Comparison of ENCODE assay signal across 10 mouse cellular contexts in genomic region chr11:107859288-107859687, GRCm38 (mm10). TPM values are rescaled to one million over a fixed set of nuclear protein-coding genes. Genes with fewer than 3 reads are reported as not detected.
DNase-seq lines count a peak whose midpoint lies in the region; ATAC-seq lines count a peak whose summit lies in the region.
"Had no signal": no experiment of that assay in that cellular context is flagged by ENCODE, and none has a peak within 500 bp of the region (broad histone marks: within the 10 kb centered on the region; RNA-seq: fewer than 3 reads in every experiment).

No protein-coding gene starts in this region.

- H3K9me3 ChIP-seq in heart, embryonic 11.5 days (replicated peaks; ENCODE audit: control insufficient read depth, low read length): no peaks in the 10 kb centered on the region

- H3K4me3 ChIP-seq in heart, embryonic 11.5 days (ENCODE audit: low read depth, low read length): no peak overlapping the region
- H3K4me3 ChIP-seq: erythroblast, embryonic 14.5 days had no signal

- H3K27ac ChIP-seq in heart, embryonic 11.5 days (ENCODE audit: low read depth, low read length): no peak overlapping the region
- H3K27ac ChIP-seq: macrophage had no signal

- H3K4me1 ChIP-seq in heart, embryonic 11.5 days (ENCODE audit: control insufficient read depth, insufficient read depth, low read length): no peaks in the 10 kb centered on the region

- 19% methylated on average over 7 of the region's 7 CpGs for WGBS in heart, embryonic 11.5 days (ENCODE audit: insufficient replicate concordance)

- no peak for ATAC-seq in heart, embryonic 11.5 days (replicated peaks; ENCODE audit: insufficient number of reproducible peaks, low FRiP score, low TSS enrichment)

- no peaks in the 10 kb centered on the region for H3K36me3 ChIP-seq in heart, embryonic 11.5 days (ENCODE audit: control insufficient read depth, insufficient read depth, low read length)

- DNase-seq in heart, adult 8-10 months (ENCODE audit: low spot score): peak; percentile 15
- DNase-seq in B cell, adult 2 months: peak; percentile 26 to 36
- peak; percentile 59 for DNase-seq in adrenal gland, postnatal 10 days
- peak; percentile 60 for DNase-seq in embryo, embryonic 11.5 days (ENCODE audit: low read depth, low spot score)
- peak; percentile 31 to 67 for DNase-seq in kidney, postnatal 36 days
- DNase-seq in mesoderm, embryonic 11.5 days (ENCODE audit: low read depth, low spot score): peak; percentile 77
- DNase-seq in thymus, postnatal 36 days: peak; percentile 14 to 26

- no peak overlapping the region for H3K9ac ChIP-seq in heart, embryonic 11.5 days (ENCODE audit: low read depth, low read length)

- no peak overlapping the region for H3K4me2 ChIP-seq in heart, embryonic 11.5 days

- no peaks in the 10 kb centered on the region for H3K27me3 ChIP-seq in heart, embryonic 11.5 days (ENCODE audit: control insufficient read depth, insufficient read depth, low read length)

RNA-seq across cellular contexts. Expression of gene Cacng5, which starts 55.6 kb away (rescaled TPM):
- not detected for total RNA-seq in heart, adult 8-10 months (2022)
- polyA plus RNA-seq in heart, embryonic 11.5 days (2014; fragmentation: Nextera tagmentation; extraction: Ambion mirVana): not detected in 2 replicates
- total RNA-seq in adrenal gland, postnatal 10 days (2021): 1 to 10 TPM in 1 of 2 experiments, under 1 TPM in 1; 0.87 to 1.4 TPM
- polyA plus RNA-seq: erythroblast, embryonic 14.5 days; macrophage had no signal

Comparison
In these comparisons a context has a peak if more than half of its experiments do, and no peak if none do; other contexts are left out.
1. DNase-seq: peak in every context shown above with its lines; median percentile 77 in mesoderm, embryonic 11.5 days; 60 in embryo, embryonic 11.5 days; 59 in adrenal gland, postnatal 10 days; 49 in kidney, postnatal 36 days; 31 in B cell, adult 2 months; 20 in thymus, postnatal 36 days; 15 in heart, adult 8-10 months.